Mouse (Mus musculus) embryonic fibroblast, embryonic 13.5 days (primary cell): Measurements from ENCODE around the gene Samd3.

Experiments
- CTCF ChIP-seq: IDR thresholded peaks from 2 replicates; pipeline ENCODE4 v1.5.1; 2011; ENCODE audit warnings: mild to moderate bottlenecking, control low read depth, low read length, moderate library complexity, borderline replicate concordance; ENCODE audit not compliant: insufficient read depth
- POLR2A ChIP-seq: IDR thresholded peaks from 2 replicates; pipeline ENCODE4 v1.6.1; 2011; ENCODE audit warnings: low read depth, mild to moderate bottlenecking, control low read depth, low read length, moderate library complexity

- no peak for TF ChIP-seq CTCF
- TF ChIP-seq POLR2A, result no peak
Observed at GRCm38 (mm10) chr10:26320679-26321078, 91.2 kb downstream of the Samd3 start.
